Mouse (Mus musculus): ENCODE measurements at regions not wholly inside any gene's neighbourhood (a gene's known extent, or its start where the extent isn't known, plus 50 kb on each side); places are given as distances from the start of the nearest gene placed in this dataset.

- no peak for TF ChIP-seq POLR2A (IDR thresholded peaks at IDR 0.05; ENCODE audit: insufficient read depth, low read depth, low read length)
- no peak for TF ChIP-seq CTCF (IDR thresholded peaks at IDR 0.05; ENCODE audit: insufficient read depth, low read depth, low read length)
These were observed 368.5 kb upstream of the Fam98a start for GRCm38 (mm10) chr17:75920240-75920639.

Data from olfactory bulb, adult 2 months (tissue).